Mouse (Mus musculus) small intestine, adult 2 months (tissue): ENCODE data around the gene Peli2.

Source experiments
- CTCF ChIP-seq: fragments of 200-500 bp; IDR thresholded peaks from 2 replicates; pipeline ENCODE4 v1.5.1; 2012; ENCODE audit warnings: low read depth, mild to moderate bottlenecking, control low read depth, inconsistent platforms, low read length, moderate library complexity, mixed read lengths; ENCODE audit not compliant: insufficient replicate concordance, insufficient read length; ENCODE audit errors: extremely low read depth
- POLR2A ChIP-seq: fragments of 200-500 bp; IDR thresholded peaks from 2 replicates; pipeline ENCODE4 v1.6.1; 2012; ENCODE audit warnings: low read depth, mild to moderate bottlenecking, control low read depth, inconsistent platforms, low read length, moderate library complexity

- TF ChIP-seq POLR2A, result no peak
- TF ChIP-seq CTCF, result no peak
Measured at GRCm38 (mm10) chr14:48141694-48142093, 21.1 kb downstream of the Peli2 start.
